Mouse (Mus musculus): ENCODE data around the gene Snip1. TPM values are rescaled to one million over a fixed set of nuclear protein-coding genes. Genes with fewer than 3 reads are reported as not detected.

The Snip1 gene
- polyA plus RNA-seq, 1 experiment = 19.1 TPM

DNA sequence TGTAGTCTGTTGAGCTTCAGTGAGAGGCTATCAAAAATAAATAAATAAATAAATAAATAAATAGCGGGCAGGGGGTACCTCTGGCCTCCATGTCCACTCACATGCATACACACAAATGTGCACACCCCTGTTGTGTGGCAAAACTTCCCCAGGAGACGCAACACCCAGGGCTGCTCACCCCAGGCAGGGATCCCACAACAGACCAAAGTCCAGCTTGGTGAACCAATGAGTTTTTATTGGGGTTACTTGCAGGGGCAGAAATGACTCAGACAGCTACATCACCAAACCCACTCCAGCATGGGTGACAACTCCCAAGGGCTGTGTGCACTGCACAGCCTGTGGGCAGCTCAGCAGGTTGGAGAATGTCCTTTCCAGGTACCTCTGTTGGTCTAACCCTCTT lies 11.2 kb downstream of the Snip1 start:
- no peak overlapping the region for H3K27ac ChIP-seq (ENCODE audit: control insufficient read depth, insufficient read depth, low read depth, low read length)
- TF ChIP-seq CTCF (IDR thresholded peaks at IDR 0.05; ENCODE audit: control insufficient read depth, insufficient read depth, insufficient replicate concordance, low read depth, low read length) (no peak), POLR2A (IDR thresholded peaks at IDR 0.05; ENCODE audit: control insufficient read depth, low read depth, low read length) (no peak)

DNA sequence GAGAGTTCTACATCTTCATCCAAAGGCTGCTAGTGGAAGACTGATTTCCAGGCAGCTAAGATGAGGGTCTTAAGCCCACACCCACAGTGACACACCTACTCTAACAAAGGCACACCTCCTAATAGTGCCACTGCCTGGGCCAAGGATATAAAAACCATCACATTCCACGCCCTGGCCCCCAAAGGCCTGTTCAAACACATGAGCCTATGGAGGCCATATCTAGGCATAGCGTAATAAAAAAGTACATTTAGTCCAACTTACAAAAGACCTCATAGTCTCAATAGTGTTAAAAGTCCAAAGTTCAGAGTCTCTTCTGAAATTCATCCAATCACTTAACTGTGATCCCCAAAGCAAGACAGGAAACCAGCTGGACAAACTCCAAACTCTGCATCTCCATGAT lies 12.2 kb downstream of the Snip1 start:
- Histone ChIP-seq H3K27me3 (ENCODE audit: control insufficient read depth, insufficient read depth, low read length) (no peaks in the 10 kb centered on the region), H3K4me1 (ENCODE audit: control insufficient read depth, insufficient read depth, low read length) (no peaks in the 10 kb centered on the region), H3K27ac (ENCODE audit: control insufficient read depth, insufficient read depth, low read depth, low read length) (no peak overlapping the region), H3K4me3 (ENCODE audit: control insufficient read depth, low read depth, low read length) (no peak overlapping the region), H3K36me3 (ENCODE audit: control insufficient read depth, insufficient read depth, low read length) (no peaks in the 10 kb centered on the region)
- no peak for TF ChIP-seq POLR2A (IDR thresholded peaks at IDR 0.05; ENCODE audit: control insufficient read depth, low read depth, low read length)
- no peak for TF ChIP-seq CTCF (IDR thresholded peaks at IDR 0.05; ENCODE audit: control insufficient read depth, insufficient read depth, insufficient replicate concordance, low read depth, low read length)

More for the DNA sequence above, 11.2 kb downstream of the Snip1 start:
- Histone ChIP-seq H3K27me3 (ENCODE audit: control insufficient read depth, insufficient read depth, low read length) (no peaks in the 10 kb centered on the region), H3K4me3 (ENCODE audit: control insufficient read depth, low read depth, low read length) (no peak overlapping the region), H3K4me1 (ENCODE audit: control insufficient read depth, insufficient read depth, low read length) (no peaks in the 10 kb centered on the region), H3K36me3 (ENCODE audit: control insufficient read depth, insufficient read depth, low read length) (no peaks in the 10 kb centered on the region)

DNA sequence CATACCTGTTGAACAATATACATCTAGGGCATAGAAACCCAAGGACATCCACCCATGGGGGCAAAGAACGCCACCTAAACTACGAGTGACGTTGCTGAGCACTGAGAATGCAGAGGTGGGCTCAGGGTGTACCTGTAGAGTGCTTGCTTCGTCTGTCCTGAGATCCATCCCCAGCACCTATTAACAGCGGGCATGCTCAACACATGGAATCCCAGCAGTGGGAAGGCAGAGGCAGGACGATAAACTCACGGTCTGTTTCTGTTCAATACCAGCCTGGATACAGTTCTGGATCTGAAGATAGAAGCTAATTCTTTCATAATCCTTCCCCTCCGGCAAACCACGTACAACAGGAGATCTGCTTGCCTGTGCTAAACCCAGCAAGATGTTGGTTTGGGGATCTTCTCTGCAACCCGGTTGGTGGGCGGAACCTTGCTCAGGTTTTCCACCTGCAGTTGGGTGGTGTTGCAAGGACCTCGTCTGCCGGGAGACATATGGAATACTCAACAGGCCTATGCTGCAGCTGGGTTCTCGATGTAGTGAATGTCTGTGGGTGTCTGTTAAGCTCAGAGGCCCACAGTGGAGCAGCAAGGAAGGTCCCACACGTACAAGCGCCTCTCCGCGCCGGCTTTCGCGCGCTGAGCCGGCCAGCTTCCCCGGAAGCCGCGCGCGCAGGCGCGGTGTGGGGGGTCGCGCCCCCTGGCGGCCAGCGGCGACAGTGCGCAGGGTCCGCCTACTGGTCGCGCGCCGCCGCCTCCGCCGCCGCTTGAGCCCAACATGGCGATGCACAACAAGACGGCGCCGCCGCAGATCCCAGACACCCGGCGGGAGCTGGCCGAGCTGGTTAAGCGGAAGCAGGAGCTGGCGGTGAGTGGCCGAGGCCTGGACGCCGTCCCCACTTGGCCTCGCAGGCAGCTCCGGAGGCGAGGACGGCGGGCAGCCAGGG lies 18.2 kb downstream of the Snip1 start, which contains the start of gene Meaf6:
Gene Meaf6, plus strand, starts transcription at position 732 of the 943 bp plus-strand sequence.
- no peaks in the 10 kb centered on the region for H3K27me3 ChIP-seq (ENCODE audit: control insufficient read depth, insufficient read depth, low read length)
- TF ChIP-seq CTCF (IDR thresholded peaks at IDR 0.05; ENCODE audit: control insufficient read depth, insufficient read depth, insufficient replicate concordance, low read depth, low read length) (peak; percentile 85), POLR2A (IDR thresholded peaks at IDR 0.05; ENCODE audit: control insufficient read depth, low read depth, low read length) (peak; percentile 54; the same call in 1 of the 2 replicates)
- peak within 1 kb of the TSS; percentile 96 for H3K4me3 ChIP-seq (ENCODE audit: control insufficient read depth, low read depth, low read length)
- peaks cover 2% of the 10 kb centered on the region; the same call in 1 of the 2 replicates for H3K36me3 ChIP-seq (ENCODE audit: control insufficient read depth, insufficient read depth, low read length)
- peaks cover 7% of the 10 kb centered on the region for H3K4me1 ChIP-seq (ENCODE audit: control insufficient read depth, insufficient read depth, low read length)
- peak within 1 kb of the TSS; percentile 91 for H3K27ac ChIP-seq (ENCODE audit: control insufficient read depth, insufficient read depth, low read depth, low read length)

DNA sequence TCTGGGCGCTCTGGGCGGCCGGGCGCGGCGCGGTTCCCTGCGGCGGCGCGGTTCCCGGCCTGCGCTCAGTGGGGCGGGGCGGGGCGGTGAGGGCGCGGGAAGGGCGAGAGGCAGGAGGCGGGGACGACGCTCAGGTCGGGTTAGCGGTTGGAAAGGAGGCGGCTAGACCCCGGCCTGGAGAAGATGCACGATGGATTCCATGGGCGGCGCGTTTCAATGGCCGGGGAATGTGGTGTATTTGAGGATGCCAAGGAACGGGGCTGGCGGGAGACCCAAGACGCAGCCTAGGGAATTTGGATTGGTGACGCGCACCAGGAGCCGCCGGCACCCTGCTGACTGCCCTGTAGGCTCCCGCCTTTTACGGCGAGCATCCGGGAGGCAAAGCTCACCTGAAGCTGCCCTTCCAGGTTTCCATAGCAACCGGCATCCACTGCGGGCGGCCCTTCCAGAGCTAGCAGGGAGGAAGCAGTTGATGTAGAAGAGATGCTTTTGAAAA lies 18.9 kb downstream of the Snip1 start:
- H3K27ac ChIP-seq (ENCODE audit: control insufficient read depth, insufficient read depth, low read depth, low read length) = peak overlapping the region; percentile 91
- peak overlapping the region; percentile 96 for H3K4me3 ChIP-seq (ENCODE audit: control insufficient read depth, low read depth, low read length)
- no peak for TF ChIP-seq CTCF (IDR thresholded peaks at IDR 0.05; ENCODE audit: control insufficient read depth, insufficient read depth, insufficient replicate concordance, low read depth, low read length)
- TF ChIP-seq POLR2A (IDR thresholded peaks at IDR 0.05; ENCODE audit: control insufficient read depth, low read depth, low read length) = no peak
- H3K27me3 ChIP-seq (ENCODE audit: control insufficient read depth, insufficient read depth, low read length) = no peaks in the 10 kb centered on the region
- peaks cover 2% of the 10 kb centered on the region; the same call in 1 of the 2 replicates for H3K36me3 ChIP-seq (ENCODE audit: control insufficient read depth, insufficient read depth, low read length)
- peaks cover 7% of the 10 kb centered on the region for H3K4me1 ChIP-seq (ENCODE audit: control insufficient read depth, insufficient read depth, low read length)

DNA sequence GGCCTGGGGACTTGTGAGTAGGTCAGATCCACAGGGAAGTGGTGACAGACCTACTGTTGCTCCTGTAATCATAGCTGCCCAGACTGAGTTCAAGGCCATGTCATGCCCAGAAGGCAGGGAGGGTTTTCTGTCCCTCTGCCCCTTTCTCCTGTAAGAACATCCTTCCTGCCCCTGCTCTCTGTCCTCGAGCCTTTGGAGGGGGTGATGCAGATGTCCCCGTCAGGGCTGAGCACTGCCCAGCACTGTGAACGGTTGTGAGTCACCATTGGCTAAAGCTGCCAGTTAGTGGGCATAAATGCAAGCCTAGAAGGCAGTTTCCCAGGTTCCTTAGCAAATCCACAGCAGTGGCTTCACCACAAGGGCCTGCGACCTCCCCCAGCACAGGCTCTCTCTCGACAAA lies 26.6 kb downstream of the Snip1 start:
- Histone ChIP-seq H3K4me1 (ENCODE audit: control insufficient read depth, insufficient read depth, low read length) (no peaks in the 10 kb centered on the region), H3K36me3 (ENCODE audit: control insufficient read depth, insufficient read depth, low read length) (peaks cover 1% of the 10 kb centered on the region; the same call in 1 of the 2 replicates), H3K4me3 (ENCODE audit: control insufficient read depth, low read depth, low read length) (no peak overlapping the region), H3K27ac (ENCODE audit: control insufficient read depth, insufficient read depth, low read depth, low read length) (no peak overlapping the region), H3K27me3 (ENCODE audit: control insufficient read depth, insufficient read depth, low read length) (no peaks in the 10 kb centered on the region)
- no peak for TF ChIP-seq CTCF (IDR thresholded peaks at IDR 0.05; ENCODE audit: control insufficient read depth, insufficient read depth, insufficient replicate concordance, low read depth, low read length)
- TF ChIP-seq POLR2A (IDR thresholded peaks at IDR 0.05; ENCODE audit: control insufficient read depth, low read depth, low read length) = no peak

DNA sequence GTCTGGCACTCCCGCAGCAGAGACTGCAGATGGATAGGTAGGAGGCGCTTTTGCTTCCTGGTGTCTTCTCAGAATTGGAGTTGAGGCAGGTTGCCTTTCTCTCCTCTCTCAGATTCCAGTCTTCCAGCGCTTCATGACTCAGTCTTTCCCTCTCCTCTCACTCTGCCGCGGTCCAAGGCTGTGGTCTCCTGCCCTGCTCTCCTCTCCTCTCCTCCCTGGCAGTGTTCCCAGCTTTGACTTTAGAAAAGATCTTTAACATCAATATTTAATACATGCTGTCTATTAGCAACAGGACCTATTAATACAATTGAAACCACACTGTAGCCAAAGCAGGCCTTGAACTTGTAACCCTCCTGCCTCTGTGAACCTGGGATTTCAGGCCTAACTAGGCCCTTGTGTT lies 29.6 kb downstream of the Snip1 start:
- no peak overlapping the region for H3K4me3 ChIP-seq (ENCODE audit: control insufficient read depth, low read depth, low read length)
- H3K4me1 ChIP-seq (ENCODE audit: control insufficient read depth, insufficient read depth, low read length) = no peaks in the 10 kb centered on the region
- TF ChIP-seq CTCF (IDR thresholded peaks at IDR 0.05; ENCODE audit: control insufficient read depth, insufficient read depth, insufficient replicate concordance, low read depth, low read length) (no peak), POLR2A (IDR thresholded peaks at IDR 0.05; ENCODE audit: control insufficient read depth, low read depth, low read length) (no peak)
- H3K27me3 ChIP-seq (ENCODE audit: control insufficient read depth, insufficient read depth, low read length) = no peaks in the 10 kb centered on the region
- peaks cover 1% of the 10 kb centered on the region; the same call in 1 of the 2 replicates for H3K36me3 ChIP-seq (ENCODE audit: control insufficient read depth, insufficient read depth, low read length)
- no peak overlapping the region for H3K27ac ChIP-seq (ENCODE audit: control insufficient read depth, insufficient read depth, low read depth, low read length)

DNA sequence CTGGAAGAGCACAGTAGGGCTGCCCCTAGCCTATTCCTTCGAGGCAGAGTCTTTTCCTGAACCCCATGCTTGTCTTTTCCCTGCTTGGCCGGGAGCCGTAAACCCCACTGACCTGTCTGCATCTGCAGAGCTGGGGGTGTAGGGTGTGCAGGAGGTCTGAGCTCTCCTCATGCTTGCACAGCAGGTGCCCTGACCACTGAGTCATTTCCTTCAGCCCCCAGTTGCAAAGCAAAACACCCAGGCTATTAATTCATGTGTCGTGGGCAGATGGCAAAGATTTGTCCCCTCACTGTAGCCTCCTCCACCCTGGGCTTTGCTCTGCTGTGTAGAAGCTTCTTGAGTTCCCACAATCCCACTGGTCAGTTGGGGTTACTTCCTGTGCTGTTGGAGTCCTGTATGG lies 30.9 kb downstream of the Snip1 start:
- TF ChIP-seq POLR2A (IDR thresholded peaks at IDR 0.05; ENCODE audit: control insufficient read depth, low read depth, low read length) = no peak
- no peak for TF ChIP-seq CTCF (IDR thresholded peaks at IDR 0.05; ENCODE audit: control insufficient read depth, insufficient read depth, insufficient replicate concordance, low read depth, low read length)
- Histone ChIP-seq H3K4me3 (ENCODE audit: control insufficient read depth, low read depth, low read length) (no peak overlapping the region), H3K27me3 (ENCODE audit: control insufficient read depth, insufficient read depth, low read length) (no peaks in the 10 kb centered on the region), H3K36me3 (ENCODE audit: control insufficient read depth, insufficient read depth, low read length) (no peaks in the 10 kb centered on the region; the same call in 1 of the 2 replicates), H3K27ac (ENCODE audit: control insufficient read depth, insufficient read depth, low read depth, low read length) (no peak overlapping the region), H3K4me1 (ENCODE audit: control insufficient read depth, insufficient read depth, low read length) (no peaks in the 10 kb centered on the region)
